Mouse (Mus musculus): ENCODE measurements around the gene Smim15.

DNA sequence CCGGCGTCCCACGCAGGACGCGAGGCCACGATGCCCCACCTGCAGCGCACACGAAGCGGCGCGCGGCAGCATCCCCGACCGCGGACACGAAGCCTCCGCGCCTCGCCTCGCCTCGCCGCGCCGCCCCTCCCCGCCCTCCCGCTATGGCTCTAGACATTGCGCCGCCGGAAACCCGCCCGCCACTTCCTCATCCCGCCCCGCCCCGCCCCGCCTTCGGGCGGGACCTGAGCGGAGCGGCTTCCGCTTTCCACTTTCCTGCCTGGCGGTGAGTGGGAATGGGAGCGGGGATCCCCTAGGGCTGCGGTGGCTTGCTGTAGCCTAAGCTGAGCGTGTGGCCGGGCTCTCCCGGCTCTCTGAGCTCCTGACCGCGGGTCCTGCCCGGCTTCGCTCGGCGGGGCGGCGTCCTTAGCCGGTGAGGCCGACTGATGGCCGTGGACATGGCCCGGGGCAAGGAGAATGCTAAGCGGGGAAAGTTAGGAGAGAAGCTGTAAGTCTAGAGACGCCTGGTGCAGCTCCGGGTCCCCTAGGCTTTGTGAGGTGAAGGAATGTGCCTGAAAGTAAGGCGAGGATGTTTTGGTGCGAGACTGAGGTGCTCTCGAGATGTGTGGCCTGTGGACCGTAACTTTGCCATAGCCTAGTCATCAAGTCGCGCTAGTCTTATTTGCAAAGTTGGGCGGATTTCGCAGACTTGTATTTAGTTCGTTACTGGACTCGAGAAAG is at the start of gene Smim15:
- TF ChIP-seq CTCF (IDR thresholded peaks at IDR 0.05; ENCODE audit: low read depth) (no peak), EP300 (IDR thresholded peaks at IDR 0.05; ENCODE audit: low read depth) (no peak)
